Mouse (Mus musculus) spleen, postnatal 14 days (tissue): ENCODE data around the gene Hes2.

Experiments
- DNase-seq, 2 experiments: peaks; one replicate each; pipeline ENCODE4 v3.0.0; 2021 to 2022; ENCODE audit warnings: low spot score in 2 of 2

Gene Hes2

GRCm38 (mm10) chr4:152131809-152132771 is 26.6 kb upstream of the Hes2 start:
- DNase-seq, result no peak

GRCm38 (mm10) chr4:152132772-152133169 is 25.9 kb upstream of the Hes2 start:
- no peak for DNase-seq

GRCm38 (mm10) chr4:152133213-152133612 is 25.5 kb upstream of the Hes2 start:
- DNase-seq, result no peak

- peak in 1 of 2 experiments; percentile 55 for DNase-seq
Observed at GRCm38 (mm10) chr4:152134507-152134906, 24.2 kb upstream of the Hes2 start.

- no peak for DNase-seq
Observed at GRCm38 (mm10) chr4:152135363-152135762, 23.3 kb upstream of the Hes2 start.

GRCm38 (mm10) chr4:152136112-152136875 is 22.4 kb upstream of the Hes2 start:
- DNase-seq, result no peak

- DNase-seq, result no peak
Observed at GRCm38 (mm10) chr4:152136876-152137250, 21.8 kb upstream of the Hes2 start.

GRCm38 (mm10) chr4:152138497-152139260 is 20.0 kb upstream of the Hes2 start:
- DNase-seq, result peak; percentile 76 to 87

GRCm38 (mm10) chr4:152140441-152140840 is 18.2 kb upstream of the Hes2 start:
- peak in 1 of 2 experiments; percentile 47 for DNase-seq

- DNase-seq, result no peak
Observed at GRCm38 (mm10) chr4:152141521-152142135, 17.0 kb upstream of the Hes2 start.

- DNase-seq, result no peak
Observed at GRCm38 (mm10) chr4:152143632-152144031, 15.0 kb upstream of the Hes2 start.

- no peak for DNase-seq
Observed at GRCm38 (mm10) chr4:152145473-152145872, 13.2 kb upstream of the Hes2 start.

GRCm38 (mm10) chr4:152146033-152146827 is 12.4 kb upstream of the Hes2 start:
- no peak for DNase-seq

GRCm38 (mm10) chr4:152150546-152150945 is 8.1 kb upstream of the Hes2 start:
- no peak for DNase-seq

GRCm38 (mm10) chr4:152151451-152151965 is 7.2 kb upstream of the Hes2 start:
- no peak for DNase-seq

- peak in 1 of 2 experiments; percentile 38 for DNase-seq
Observed at GRCm38 (mm10) chr4:152151966-152152544, 6.6 kb upstream of the Hes2 start, which contains the start of gene Espn. Gene Espn, minus strand, starts transcription at chr4:152152371.

- peak; percentile 79 to 88 for DNase-seq
Observed at GRCm38 (mm10) chr4:152153771-152154177, 4.9 kb upstream of the Hes2 start.

GRCm38 (mm10) chr4:152155019-152155418 is 3.6 kb upstream of the Hes2 start:
- DNase-seq, result no peak

- peak in 1 of 2 experiments; percentile 51 for DNase-seq
Observed at GRCm38 (mm10) chr4:152157779-152158584, 685 bp upstream of the Hes2 start.
